Mouse (Mus musculus): ENCODE results near the gene Col11a2. TPM values are rescaled to one million over a fixed set of nuclear protein-coding genes. Genes with fewer than 3 reads are reported as not detected.

Col11a2 gene
- total RNA-seq, 2 experiments from 2014 or later, result 11.3 to 15.2 TPM

DNA sequence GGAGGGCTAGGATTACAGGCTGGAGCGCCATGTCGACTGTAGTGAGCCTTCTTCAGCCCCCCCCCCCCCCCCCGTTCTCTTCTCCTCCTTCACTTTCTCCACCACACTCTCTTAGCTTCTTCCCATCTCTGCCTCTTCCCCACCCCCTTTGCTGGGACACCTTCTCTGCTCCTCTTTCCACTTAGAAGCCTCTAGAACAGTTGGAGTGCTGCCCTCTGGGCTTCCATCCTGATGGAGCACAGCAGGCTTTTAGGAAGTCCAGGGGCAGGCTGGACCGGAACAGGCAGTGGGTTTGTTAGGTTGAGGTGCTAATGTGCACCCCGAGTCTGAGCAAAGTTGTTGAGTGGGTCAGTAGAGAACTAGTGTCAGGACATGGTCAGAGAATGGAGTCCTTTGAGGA is 29.1 kb upstream of the Col11a2 start:
- DNase-seq (ENCODE audit: extremely low spot score in 1 of 2, low spot score in 2 of 2), result no peak
- Histone ChIP-seq H3K4me3 (no peak overlapping the region), H3K27ac (no peak overlapping the region)
- TF ChIP-seq CTCF (IDR thresholded peaks at IDR 0.05), result no peak
- intact Hi-C loops (cut with DNase I), result no loop called here

DNA sequence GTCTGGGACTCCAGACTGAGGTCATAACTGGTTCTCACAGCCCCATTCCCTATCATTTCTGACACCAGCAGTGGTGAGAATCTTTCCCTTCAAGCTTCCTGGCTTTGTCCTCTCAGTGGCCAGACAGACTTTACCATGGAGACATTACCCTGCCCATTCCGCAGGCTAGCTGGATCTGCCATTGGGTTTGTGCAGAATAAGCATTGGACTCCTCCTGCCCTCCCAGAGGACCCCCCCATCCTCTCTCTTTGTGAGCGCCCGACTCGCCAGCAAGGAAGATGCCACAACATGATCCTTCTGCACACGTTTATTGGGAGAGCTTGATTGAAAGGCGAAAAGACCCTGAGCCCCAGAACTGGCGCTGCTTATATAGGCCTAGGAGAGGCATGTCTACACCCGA is 25.8 kb upstream of the Col11a2 start:
- TF ChIP-seq CTCF (IDR thresholded peaks at IDR 0.05), result no peak
- DNase-seq (ENCODE audit: extremely low spot score in 1 of 2, low spot score in 2 of 2), result no peak
- no peak overlapping the region for H3K27ac ChIP-seq
- intact Hi-C loops (cut with DNase I), result no loop called here
- H3K4me3 ChIP-seq, result no peak overlapping the region

DNA sequence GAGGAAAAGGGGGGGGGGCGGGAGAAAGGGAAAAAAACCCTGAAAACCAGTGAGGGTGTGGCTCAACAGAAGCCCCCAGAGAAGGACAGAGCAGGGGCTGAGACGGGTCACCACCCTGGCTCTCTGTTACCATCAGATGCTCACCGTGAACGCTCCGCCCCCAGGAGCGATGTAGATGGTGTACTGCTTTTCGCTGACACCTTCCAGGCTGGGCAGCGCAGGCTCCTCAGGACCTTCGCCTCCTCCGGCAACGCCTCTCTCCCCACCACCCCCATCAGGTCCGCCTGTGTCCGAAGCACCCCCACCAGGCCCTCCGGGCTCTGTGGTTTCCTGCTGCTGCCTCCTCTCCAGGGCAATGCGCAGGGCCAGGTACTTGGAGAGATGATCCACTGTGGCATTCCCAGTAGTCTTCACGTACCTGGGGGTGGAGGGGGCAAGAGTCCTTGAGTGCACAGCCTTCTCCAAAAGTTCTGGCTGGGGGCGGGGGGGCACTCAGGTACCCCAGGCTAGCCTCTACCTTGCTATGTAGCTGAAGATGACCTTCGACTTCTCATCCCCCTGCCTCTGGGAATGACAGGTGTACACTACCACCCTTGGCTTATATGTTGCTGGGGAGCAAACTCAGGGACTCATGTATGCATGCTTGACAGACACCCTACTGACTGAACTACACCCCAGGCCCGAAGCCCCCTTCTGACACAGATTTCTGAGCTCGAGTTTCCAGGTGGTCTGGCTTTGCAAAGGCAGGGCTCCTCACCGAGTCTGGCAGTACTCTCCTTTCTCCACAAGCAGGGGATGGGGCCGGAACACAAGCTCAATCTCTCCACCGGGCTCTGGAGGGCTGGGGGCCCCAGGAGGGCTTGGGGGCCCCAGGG is 17.5 kb upstream of the Col11a2 start:
- no peak for TF ChIP-seq CTCF (IDR thresholded peaks at IDR 0.05)
- intact Hi-C loops (cut with DNase I), result loop anchor here (1.0 kb wide), 1 partner anchor 62 kb away; no protein-coding TSS in a partner anchor
- no peak overlapping the region for H3K4me3 ChIP-seq
- H3K27ac ChIP-seq, result no peak overlapping the region
- no peak for DNase-seq (ENCODE audit: extremely low spot score in 1 of 2, low spot score in 2 of 2)

DNA sequence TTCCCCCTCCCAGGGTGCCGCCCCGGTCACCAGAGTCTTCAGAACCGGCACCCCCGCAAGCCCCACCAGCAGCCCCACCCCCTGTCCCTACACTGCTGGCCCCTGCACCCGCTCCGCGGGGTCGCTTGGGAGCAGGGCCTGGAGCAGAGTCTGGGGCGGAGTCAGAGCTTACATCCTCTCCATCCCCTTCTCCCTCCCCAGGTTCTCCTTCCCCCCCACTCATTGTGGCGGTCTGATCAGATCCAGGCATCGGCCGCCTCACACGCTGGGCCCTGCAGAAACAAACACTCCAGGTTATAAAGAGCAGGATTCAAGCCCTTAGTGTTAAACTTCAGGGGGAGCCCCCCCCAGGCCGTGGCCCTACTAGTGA is 16.8 kb upstream of the Col11a2 start:
- DNase-seq (ENCODE audit: extremely low spot score in 1 of 2, low spot score in 2 of 2), result no peak
- TF ChIP-seq CTCF (IDR thresholded peaks at IDR 0.05), result no peak

DNA sequence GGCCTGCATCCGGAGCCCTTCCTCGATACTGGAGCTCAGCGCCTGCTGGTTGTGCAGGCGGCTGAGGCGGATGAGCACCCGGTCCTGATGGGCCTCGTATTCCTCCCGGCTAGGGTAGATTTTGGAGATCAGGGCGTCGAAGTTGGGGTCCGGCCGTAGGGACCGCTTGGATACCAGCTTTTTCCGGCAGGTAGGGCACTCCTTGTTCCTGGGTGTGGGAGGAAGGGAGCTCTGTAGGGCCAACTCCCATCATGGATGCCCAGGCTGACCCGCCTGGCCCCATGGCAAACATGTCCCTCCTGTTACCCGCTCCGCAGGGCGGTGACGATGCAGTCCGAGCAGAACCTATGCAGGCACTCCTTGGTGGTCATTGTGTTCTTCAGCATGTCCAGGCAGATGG is 16.2 kb upstream of the Col11a2 start:
- TF ChIP-seq CTCF (IDR thresholded peaks at IDR 0.05), result no peak
- H3K4me3 ChIP-seq, result no peak overlapping the region
- H3K27ac ChIP-seq, result no peak overlapping the region
- DNase-seq (ENCODE audit: extremely low spot score in 1 of 2, low spot score in 2 of 2), result no peak
- intact Hi-C loops (cut with DNase I), result no loop called here

More for the DNA sequence above, 16.8 kb upstream of the Col11a2 start:
- intact Hi-C loops (cut with DNase I), result no loop called here
- Histone ChIP-seq H3K4me3 (no peak overlapping the region), H3K27ac (no peak overlapping the region)

DNA sequence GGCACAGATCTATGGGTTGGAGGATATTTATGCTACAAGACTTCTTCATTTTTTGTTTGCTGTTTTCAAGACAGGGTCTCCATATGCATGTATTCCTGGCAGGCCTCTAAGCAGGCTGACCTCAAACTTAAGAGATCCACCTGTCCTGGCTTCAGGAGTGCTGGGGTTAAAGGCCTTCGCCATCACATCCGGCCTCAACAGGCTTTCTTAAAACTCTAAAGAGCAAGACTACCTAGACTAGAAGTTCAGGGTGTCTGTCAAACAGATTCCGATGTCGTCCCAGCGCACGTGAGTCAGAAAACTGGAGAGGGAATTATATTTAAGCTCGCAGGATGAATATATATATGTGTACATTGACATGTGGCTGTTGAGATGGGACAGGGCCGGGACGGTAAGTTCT is 15.6 kb upstream of the Col11a2 start:
- intact Hi-C loops (cut with DNase I), result no loop called here
- DNase-seq (ENCODE audit: extremely low spot score in 1 of 2, low spot score in 2 of 2), result no peak
- Histone ChIP-seq H3K4me3 (peak overlapping the region; percentile 95), H3K27ac (peak overlapping the region; percentile 99)
- TF ChIP-seq CTCF (IDR thresholded peaks at IDR 0.05), result no peak

DNA sequence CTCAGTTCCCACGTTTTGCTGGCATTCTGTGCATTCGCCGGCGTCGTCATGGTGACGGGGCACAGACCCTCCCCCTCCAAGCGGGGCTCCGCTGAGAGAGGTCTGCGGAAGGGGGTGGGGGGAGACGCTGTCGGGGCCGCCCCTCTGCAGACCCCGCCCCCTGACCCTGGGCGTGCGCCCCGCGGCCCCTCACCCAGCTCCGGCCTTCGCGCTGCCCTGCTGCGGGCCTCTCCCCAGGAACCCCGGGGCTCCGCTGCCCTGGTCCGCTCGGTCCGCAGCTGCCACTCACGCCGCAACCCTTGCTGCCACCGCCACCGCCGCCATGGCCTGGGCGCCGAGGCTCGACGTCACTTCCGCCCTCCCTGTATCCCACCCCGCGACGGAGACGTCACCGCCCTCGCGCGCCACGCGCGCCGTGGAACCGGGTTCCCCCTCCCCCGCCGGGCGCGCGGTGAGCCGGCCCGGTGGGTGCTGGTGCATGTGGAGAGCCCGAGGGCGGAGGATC is 14.9 kb upstream of the Col11a2 start, which contains the start of gene Ring1:
Gene Ring1 (minus strand): TSS at position 364 of the 505 bp plus-strand sequence.
- intact Hi-C loops (cut with DNase I), result no loop called here

DNA sequence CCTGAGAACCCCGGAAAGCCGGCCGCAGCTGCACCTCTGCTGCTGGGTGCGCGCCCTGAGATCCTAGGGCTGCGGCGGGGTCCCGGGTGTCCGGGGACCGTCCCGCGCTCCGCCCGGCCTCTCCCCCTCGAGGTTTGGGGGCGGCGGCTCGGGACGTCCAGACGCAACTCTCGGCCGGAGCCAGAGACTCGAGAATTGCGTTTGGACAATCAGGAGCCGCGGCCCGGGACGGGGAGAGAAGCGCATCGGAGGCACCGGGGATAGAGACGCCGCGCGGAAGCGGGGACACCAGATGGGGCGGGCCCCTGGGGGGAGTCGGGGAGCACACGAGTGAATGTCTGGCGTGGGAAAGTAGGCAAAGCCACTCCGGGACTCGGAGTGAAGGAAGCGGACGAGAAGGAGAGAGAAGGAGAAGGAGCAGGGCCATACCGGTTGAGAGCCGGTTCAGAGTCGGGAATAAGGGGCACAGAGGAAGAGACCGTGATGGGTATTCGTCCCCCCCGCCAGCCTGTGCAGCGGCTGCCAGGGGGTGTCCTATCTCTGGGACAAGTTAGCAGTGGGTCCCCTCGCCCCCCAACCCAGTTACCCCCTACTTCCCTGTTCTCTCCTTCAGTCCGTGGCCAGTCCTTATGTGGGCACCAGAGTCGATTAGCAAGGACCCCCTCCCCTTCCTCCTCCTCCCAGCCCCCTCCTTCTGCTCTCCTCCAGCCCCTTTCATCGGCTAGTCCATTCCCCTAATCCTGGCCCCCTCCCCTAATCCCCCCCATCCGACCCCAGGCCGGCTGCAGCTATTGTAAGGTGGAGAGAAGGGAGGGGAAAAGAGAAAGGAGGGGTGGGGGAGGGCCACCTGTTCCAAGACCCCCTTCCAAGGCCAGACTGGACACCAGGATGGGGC is 14.1 kb upstream of the Col11a2 start:
- no peak for TF ChIP-seq CTCF (IDR thresholded peaks at IDR 0.05)
- Histone ChIP-seq H3K4me3 (peak overlapping the region; percentile 95), H3K27ac (peak overlapping the region; percentile 99)
- DNase-seq (ENCODE audit: extremely low spot score in 1 of 2, low spot score in 2 of 2), result no peak
- intact Hi-C loops (cut with DNase I), result no loop called here

More for the DNA sequence above, 14.9 kb upstream of the Col11a2 start, which contains the start of gene Ring1:
- DNase-seq (ENCODE audit: extremely low spot score in 1 of 2, low spot score in 2 of 2), result peak; percentile 90 to 93
- no peak for TF ChIP-seq CTCF (IDR thresholded peaks at IDR 0.05)
- H3K4me3 ChIP-seq, result peak within 1 kb of the TSS; percentile 95
- H3K27ac ChIP-seq, result peak within 1 kb of the TSS; percentile 99

DNA sequence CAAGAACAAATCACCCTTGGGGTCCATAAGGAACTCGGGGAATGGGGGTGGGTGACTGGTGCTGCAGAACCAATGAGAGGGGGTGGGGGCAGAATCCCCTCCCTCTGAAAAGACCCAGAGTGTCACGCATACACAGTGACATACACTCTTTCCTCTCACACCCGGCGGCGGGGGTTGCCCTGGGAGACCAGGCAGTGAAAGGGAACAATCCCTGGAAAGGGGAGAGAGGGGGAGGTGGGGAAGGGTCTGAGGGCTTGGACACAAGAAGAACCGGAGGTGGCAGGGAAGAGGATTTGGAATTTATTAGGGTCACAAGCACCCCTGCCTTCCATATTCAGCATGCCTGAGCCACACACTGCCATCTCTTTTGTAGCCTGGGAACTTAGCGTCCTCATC is 13.5 kb upstream of the Col11a2 start:
- intact Hi-C loops (cut with DNase I), result no loop called here
- TF ChIP-seq CTCF (IDR thresholded peaks at IDR 0.05), result no peak
- no peak for DNase-seq (ENCODE audit: extremely low spot score in 1 of 2, low spot score in 2 of 2)
- Histone ChIP-seq H3K4me3 (no peak overlapping the region), H3K27ac (no peak overlapping the region)

DNA sequence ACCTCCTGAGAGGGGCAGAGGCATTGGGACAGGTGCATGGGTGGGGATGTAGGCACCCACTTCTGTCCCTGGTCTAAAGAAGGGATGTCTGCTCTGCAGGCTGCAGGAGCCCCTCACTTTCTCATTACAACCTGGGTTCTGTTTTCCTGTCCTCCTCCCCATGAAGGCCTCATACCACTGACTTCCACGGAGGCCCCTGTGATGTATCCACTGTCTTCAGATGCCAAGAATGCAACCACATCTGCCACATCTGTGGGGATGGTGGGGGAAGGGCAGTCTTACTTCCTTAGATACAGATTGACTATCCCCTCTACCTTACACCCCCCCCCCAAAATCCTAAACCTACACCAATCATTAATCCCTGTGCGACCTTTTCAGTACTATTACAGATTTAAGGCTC is 13.0 kb upstream of the Col11a2 start:
- no peak for DNase-seq (ENCODE audit: extremely low spot score in 1 of 2, low spot score in 2 of 2)
- H3K4me3 ChIP-seq, result no peak overlapping the region
- H3K27ac ChIP-seq, result no peak overlapping the region
- intact Hi-C loops (cut with DNase I), result no loop called here
- TF ChIP-seq CTCF (IDR thresholded peaks at IDR 0.05), result no peak

DNA sequence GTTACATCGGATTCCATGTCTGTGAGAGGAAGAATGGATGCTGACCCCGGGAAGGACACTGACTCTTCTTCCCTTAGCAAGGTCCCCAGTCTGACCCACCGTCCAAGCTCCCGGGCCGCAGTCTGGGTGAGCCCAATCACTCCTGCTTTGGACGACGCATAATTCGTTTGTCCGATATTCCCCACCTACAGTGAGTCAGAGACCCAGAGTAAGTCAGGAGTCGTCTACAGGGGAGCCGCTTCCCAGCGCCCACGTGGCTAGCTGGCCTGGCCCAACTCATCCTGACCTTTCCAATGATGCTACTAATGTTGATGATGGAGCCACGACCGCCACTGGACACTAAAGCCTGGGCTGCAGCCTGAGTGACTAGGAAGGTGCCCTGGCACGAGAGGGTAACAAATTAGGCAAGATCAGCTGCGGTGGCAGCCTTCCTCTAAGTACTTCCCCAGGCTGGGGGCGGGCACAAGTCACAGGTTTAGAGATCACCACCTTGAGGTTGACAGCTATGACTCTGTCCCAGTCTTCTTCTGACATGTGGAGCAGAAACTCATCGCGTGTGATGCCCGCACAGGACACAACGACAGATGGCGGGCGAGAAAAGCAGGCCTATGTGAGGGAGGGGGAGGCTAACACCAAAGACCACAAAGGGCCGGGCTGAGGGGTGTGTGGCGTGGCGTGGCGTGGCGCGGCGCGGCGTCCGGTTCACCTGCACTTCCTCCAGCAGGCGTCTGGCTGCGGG is 12.2 kb upstream of the Col11a2 start:
- TF ChIP-seq CTCF (IDR thresholded peaks at IDR 0.05), result no peak
- Histone ChIP-seq H3K4me3 (peak overlapping the region; percentile 73), H3K27ac (peak overlapping the region; percentile 76)
- no peak for DNase-seq (ENCODE audit: extremely low spot score in 1 of 2, low spot score in 2 of 2)
- intact Hi-C loops (cut with DNase I), result no loop called here
